Mouse (Mus musculus) limb, embryonic 15.5 days (tissue): ENCODE results near the gene Zfp512. TPM values are rescaled to one million over a fixed set of nuclear protein-coding genes. Genes with fewer than 3 reads are reported as not detected.
"Not testable (repeated sequence)": the region's sequence is repeated elsewhere in the genome, so short reads cannot be mapped to it uniquely, and the experiment has no call there.

Source experiments
- ATAC-seq: fragments of 200-750 bp; cut with Nextera tagmentation; 2 replicates; pipeline ENCODE4 v1.8.0; 2017; ENCODE audit warnings: low read depth, moderate TSS enrichment; ENCODE audit not compliant: insufficient number of reproducible peaks, low FRiP score, low TSS enrichment
- H3K27ac ChIP-seq: fragments of 300-500 bp; sonication (generic); 2 replicates; pipeline ENCODE4 v1.5.1; 2015; ENCODE audit warnings: moderate library complexity, mild to moderate bottlenecking, inconsistent platforms
- H3K27me3 ChIP-seq: fragments of 300-500 bp; sonication (generic); 2 replicates; pipeline ENCODE4 v1.6.1; 2015; ENCODE audit warnings: inconsistent platforms
- H3K36me3 ChIP-seq: fragments of 300-500 bp; sonication (generic); 2 replicates; pipeline ENCODE4 v1.6.1; 2015; ENCODE audit warnings: inconsistent platforms
- H3K4me1 ChIP-seq: fragments of 300-500 bp; sonication (generic); 2 replicates; pipeline ENCODE4 v1.6.1; 2015; ENCODE audit warnings: inconsistent platforms
- H3K4me2 ChIP-seq: fragments of 300-500 bp; sonication (generic); 2 replicates; pipeline ENCODE4 v1.6.1; 2015; ENCODE audit warnings: mild to moderate bottlenecking, inconsistent platforms
- H3K4me3 ChIP-seq: fragments of 300-500 bp; sonication (generic); 2 replicates; pipeline ENCODE4 v1.5.1; 2015; ENCODE audit warnings: mild to moderate bottlenecking, inconsistent platforms
- H3K9ac ChIP-seq: fragments of 300-500 bp; sonication (generic); 2 replicates; pipeline ENCODE4 v1.6.1; 2015; ENCODE audit warnings: inconsistent platforms
- H3K9me3 ChIP-seq: fragments of 300-500 bp; sonication (generic); 2 replicates; pipeline ENCODE4 v1.6.1; 2016; ENCODE audit warnings: inconsistent platforms
- WGBS: fragments of 180-500 bp; shearing (Covaris S2); methylation state at CpG from one replicate; pipeline ENCODE4 v1.1.7; 2015; 5-methylcytosine and 5-hydroxymethylcytosine counted together
- polyA plus RNA-seq: library from polyadenylated mRNA; unstranded; fragments of >200 nt; fragmentation: Nextera tagmentation; extraction: Ambion mirVana; gene quantifications from 2 replicates; pipeline ENCODE4 v1.2.1, GENCODE M21; 2015

Gene Zfp512
- 46.6 and 49.1 TPM in 2 replicates for polyA plus RNA-seq

DNA sequence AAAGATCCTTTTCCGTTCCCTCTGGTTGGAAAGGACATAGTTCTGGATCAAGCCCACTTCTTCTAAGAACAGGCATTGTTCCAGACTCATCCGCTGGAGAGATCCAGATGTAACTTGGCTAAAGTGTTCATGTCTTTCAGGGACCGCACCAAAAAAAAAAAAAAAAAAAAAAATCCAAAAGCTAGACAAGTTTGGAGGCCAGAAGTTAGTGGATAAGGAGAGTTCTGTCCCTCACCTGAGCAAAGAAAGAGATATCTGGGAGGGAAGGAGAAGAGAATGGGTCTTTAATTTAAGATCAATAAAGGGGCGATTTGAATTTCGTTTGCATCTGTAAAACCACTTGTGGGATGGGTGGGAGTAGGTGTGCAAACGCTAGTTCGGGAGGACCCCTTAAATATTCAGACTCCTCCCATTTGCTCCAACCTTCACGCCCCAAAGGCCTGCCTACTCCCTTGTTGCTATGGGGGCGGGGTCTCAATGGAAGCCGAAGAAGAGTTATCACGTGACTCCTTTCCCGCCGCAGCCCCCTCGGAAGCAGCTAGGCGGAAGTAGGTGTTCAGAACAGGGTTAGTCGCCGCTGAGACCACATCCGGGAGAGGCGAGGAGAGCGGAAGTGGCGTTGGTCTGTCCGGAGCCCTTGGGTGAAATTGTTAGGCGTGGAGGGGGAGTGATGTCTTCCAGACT is at the start of gene Zfp512:
TSS of gene Zfp512 (plus strand) at position 554 of the 684 bp plus-strand sequence.
- peak; percentile 97 for ATAC-seq
- 5% methylated on average over 23 of the region's 23 CpGs for WGBS
- Histone ChIP-seq H3K9me3 (no peaks in the 10 kb centered on the region), H3K4me2 (peak within 1 kb of the TSS; percentile 68), H3K4me1 (peaks cover 11% of the 10 kb centered on the region), H3K27me3 (no peaks in the 10 kb centered on the region), H3K4me3 (peak within 1 kb of the TSS; percentile 54), H3K27ac (peak within 1 kb of the TSS; percentile 77), H3K9ac (peak within 1 kb of the TSS; percentile 34), H3K36me3 (no peaks in the 10 kb centered on the region)

DNA sequence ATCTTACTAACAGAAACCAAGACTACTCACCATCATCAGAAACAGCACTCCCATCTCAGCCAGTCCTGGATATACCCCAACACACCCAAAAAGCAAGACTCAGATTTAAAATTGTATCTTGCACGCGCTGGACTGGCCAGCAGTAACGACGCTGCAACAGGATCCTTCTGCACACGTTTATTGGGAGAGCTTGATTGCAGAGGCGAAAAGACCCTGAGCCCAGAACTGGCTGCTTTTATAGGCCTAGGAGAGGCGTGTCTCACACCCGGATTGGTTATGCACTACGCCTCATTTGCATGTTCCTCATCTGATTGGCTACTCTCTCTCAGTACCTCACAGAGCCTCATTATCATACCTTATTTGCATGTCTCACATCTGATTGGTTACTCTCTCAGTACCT is 17.5 kb upstream of the Zfp512 start:
- not testable (repeated sequence) for H3K9ac ChIP-seq, H3K4me1 ChIP-seq, H3K4me3 ChIP-seq, ATAC-seq, H3K27me3 ChIP-seq, H3K4me2 ChIP-seq, H3K36me3 ChIP-seq, H3K9me3 ChIP-seq, H3K27ac ChIP-seq
- WGBS, result 86% methylated on average over 9 of the region's 9 CpGs

DNA sequence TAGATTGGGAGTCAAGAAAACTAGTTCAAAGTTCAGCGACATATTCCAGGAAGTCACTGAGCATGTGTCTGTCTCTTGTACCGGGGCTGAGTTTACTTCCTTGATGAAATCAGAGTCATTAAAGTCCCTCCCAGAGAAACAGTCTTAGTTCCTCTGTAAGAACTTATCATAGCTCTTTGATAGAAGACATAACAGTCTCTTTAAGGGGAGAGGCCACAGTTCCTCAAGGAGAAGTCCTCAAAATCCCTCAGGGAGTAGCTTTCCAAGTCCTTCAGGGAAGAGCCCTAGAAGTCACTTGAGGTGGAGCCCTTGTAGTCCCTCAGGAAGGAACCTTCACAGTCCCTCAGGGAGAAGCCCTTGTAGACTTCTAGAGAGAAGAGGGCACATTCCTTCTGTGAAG is 895 bp upstream of the Zfp512 start:
- 78% methylated on average over 2 of the region's 2 CpGs for WGBS
- Histone ChIP-seq H3K36me3 (no peaks in the 10 kb centered on the region), H3K27ac (0 out of 2 replicates have a peak overlapping the region, but pooled peaks have one; percentile 77), H3K9me3 (no peaks in the 10 kb centered on the region), H3K4me2 (no peak overlapping the region), H3K27me3 (no peaks in the 10 kb centered on the region), H3K4me1 (peaks cover 11% of the 10 kb centered on the region), H3K4me3 (no peak overlapping the region), H3K9ac (no peak overlapping the region)
- ATAC-seq, result no peak

DNA sequence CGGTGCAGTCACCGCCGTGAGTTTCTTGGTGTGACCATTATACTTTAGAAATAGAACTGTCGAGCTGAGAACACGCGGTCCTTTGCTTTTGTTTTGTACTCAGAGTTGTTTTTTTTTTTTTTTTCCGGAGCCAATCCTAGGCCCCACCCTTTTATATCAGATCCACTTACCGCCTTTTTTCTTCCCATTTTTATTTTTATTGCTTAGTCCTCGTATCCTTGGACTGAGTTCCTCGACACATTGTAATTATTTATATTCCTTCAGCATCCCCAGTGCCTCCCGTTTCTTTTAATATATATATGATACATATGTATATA is 289 bp downstream of the Zfp512 start:
- peak overlapping the region; percentile 77 for H3K27ac ChIP-seq
- peaks cover 11% of the 10 kb centered on the region for H3K4me1 ChIP-seq
- H3K9ac ChIP-seq, result peak overlapping the region; percentile 34; the same call in 1 of the 2 replicates
- H3K9me3 ChIP-seq, result no peaks in the 10 kb centered on the region
- H3K36me3 ChIP-seq, result no peaks in the 10 kb centered on the region
- H3K4me3 ChIP-seq, result peak overlapping the region; percentile 54
- WGBS, result 0% methylated on average over 11 of the region's 11 CpGs
- ATAC-seq, result no peak; the same call in 1 of the 2 replicates
- H3K4me2 ChIP-seq, result peak overlapping the region; percentile 68
- no peaks in the 10 kb centered on the region for H3K27me3 ChIP-seq

DNA sequence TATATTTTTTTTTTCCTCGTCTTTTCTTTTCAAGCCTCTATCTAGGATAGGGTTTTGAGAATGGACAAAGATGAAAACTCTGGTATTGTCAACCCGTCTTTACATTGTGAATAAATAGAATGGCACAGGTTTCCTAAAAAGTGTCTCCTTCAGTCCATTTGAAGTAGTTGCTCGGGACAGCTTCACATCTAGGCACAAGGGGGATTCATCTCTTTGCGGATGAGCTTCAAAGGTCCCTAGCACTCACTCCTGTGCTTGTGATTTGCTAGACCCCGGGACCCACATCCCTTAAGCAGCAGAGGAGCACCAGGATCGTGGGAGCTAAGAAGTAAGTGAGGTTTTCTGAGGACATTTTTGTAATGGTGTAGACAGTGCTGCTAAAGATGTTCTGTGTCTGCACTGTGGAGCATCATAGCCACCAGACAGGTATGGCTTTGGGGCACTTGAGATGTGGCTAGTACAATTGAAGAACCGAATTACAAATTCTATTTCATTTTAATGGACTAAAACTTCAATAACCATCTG is 717 bp downstream of the Zfp512 start:
- peaks cover 11% of the 10 kb centered on the region for H3K4me1 ChIP-seq
- H3K9ac ChIP-seq, result peak overlapping the region; percentile 34
- peak overlapping the region; percentile 68 for H3K4me2 ChIP-seq
- H3K27ac ChIP-seq, result no peak overlapping the region
- no peaks in the 10 kb centered on the region for H3K36me3 ChIP-seq
- H3K9me3 ChIP-seq, result no peaks in the 10 kb centered on the region
- H3K27me3 ChIP-seq, result no peaks in the 10 kb centered on the region
- WGBS, result 11% methylated on average over 7 of the region's 7 CpGs
- ATAC-seq, result no peak
- H3K4me3 ChIP-seq, result peak overlapping the region; percentile 54

DNA sequence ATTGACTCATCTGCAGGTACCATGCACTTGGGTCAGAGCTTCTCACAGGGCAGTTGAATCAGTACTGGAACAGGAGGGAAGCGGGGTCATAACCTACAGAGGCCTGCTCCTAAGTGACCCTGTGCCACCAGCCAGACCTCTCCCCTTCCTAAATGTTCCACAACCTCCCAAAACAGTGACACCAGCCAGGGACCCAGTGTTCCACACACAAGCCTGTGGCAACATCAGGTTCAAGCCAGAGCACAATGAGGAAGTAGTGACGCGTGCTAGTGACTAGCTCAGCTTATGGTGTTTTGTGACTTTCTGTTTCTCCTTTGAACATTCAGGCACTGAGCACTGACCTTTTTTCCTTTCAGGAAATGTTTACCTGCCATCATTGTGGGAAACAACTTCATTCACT is 15.6 kb downstream of the Zfp512 start:
- H3K9me3 ChIP-seq, result no peaks in the 10 kb centered on the region
- no peak overlapping the region for H3K4me3 ChIP-seq
- H3K9ac ChIP-seq, result no peak overlapping the region
- H3K4me1 ChIP-seq, result no peaks in the 10 kb centered on the region
- peaks cover 69% of the 10 kb centered on the region for H3K36me3 ChIP-seq
- H3K27ac ChIP-seq, result no peak overlapping the region
- 90% methylated on average over 3 of the region's 3 CpGs for WGBS
- no peaks in the 10 kb centered on the region for H3K27me3 ChIP-seq
- no peak overlapping the region for H3K4me2 ChIP-seq
- ATAC-seq, result no peak

DNA sequence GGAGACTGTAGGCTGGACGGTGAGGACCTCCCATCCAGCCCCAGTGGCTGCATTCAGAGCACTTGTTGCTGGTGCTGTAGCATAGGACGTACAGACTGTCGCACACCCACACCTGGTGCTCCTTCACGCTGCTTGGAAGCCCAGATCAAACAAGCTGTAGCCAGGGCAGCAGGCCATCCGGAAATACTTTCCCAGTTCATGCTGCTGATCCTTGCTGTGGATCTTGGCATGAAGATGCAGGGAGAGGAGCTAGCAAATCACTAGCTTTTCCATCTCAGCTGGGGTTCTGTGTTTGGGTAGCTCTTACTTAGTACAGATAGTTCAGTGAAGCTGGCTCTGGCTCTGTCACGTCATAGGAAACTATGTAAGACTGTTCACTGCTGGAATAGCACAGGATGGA is 17.5 kb downstream of the Zfp512 start:
- no peak overlapping the region for H3K4me2 ChIP-seq

DNA sequence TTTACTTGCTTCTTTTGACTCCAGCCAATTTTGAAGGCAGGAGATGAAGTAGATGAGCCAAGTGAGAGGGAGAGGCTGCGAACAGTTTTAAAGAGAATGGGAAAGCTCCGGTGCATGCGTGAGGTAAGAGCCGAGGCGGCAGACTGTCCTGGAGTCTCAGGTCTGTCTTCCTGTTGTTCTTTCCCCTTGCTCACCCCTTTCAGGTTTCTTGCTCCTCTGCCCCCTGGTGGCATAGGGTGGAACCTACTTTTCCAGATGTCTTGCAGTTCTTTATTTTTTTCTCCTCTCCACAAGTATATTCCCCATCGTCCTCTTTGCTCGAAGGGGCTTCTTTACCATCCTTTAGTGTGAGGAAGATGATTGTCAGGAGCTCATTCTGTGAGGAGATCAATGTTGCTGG is 18.1 kb downstream of the Zfp512 start:
- H3K36me3 ChIP-seq, result peaks cover 88% of the 10 kb centered on the region
- no peaks in the 10 kb centered on the region for H3K27me3 ChIP-seq
- H3K9me3 ChIP-seq, result no peaks in the 10 kb centered on the region
- no peak for ATAC-seq
- H3K4me3 ChIP-seq, result no peak overlapping the region
- H3K27ac ChIP-seq, result no peak overlapping the region
- H3K9ac ChIP-seq, result no peak overlapping the region
- H3K4me2 ChIP-seq, result no peak overlapping the region
- no peaks in the 10 kb centered on the region for H3K4me1 ChIP-seq
- 70% methylated on average over 7 of the region's 7 CpGs for WGBS

More for the DNA sequence above, 17.5 kb downstream of the Zfp512 start:
- Histone ChIP-seq H3K27ac (no peak overlapping the region), H3K4me1 (no peaks in the 10 kb centered on the region), H3K27me3 (no peaks in the 10 kb centered on the region), H3K9me3 (no peaks in the 10 kb centered on the region), H3K36me3 (peaks cover 87% of the 10 kb centered on the region), H3K9ac (no peak overlapping the region), H3K4me3 (no peak overlapping the region)
- WGBS, result 91% methylated on average over 6 of the region's 6 CpGs
- ATAC-seq, result no peak

DNA sequence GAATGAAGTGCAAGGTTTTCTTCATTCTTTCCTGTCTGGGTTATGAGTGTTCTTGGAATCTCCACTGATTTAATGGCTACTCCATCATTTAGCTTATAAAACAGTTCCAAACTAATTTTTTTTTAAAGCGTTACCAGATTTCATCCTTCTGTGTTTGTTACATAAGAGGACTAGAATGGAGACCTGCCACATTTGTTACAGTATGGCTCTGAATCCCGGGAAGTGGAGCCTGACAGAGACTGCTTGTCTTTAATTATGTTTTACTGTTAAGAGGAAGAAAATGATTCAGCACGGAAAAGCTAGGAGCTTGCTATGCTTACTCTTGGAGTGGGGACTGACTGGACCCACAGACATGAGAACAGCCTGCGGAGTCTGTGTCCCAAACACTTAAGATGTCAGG is 28.3 kb downstream of the Zfp512 start:
- no peak overlapping the region for H3K9ac ChIP-seq
- H3K27ac ChIP-seq, result no peak overlapping the region
- ATAC-seq, result no peak
- H3K4me1 ChIP-seq, result no peaks in the 10 kb centered on the region
- H3K27me3 ChIP-seq, result no peaks in the 10 kb centered on the region
- no peak overlapping the region for H3K4me2 ChIP-seq
- WGBS, result 95% methylated on average over 4 of the region's 4 CpGs
- no peak overlapping the region for H3K4me3 ChIP-seq
- peaks cover 70% of the 10 kb centered on the region for H3K36me3 ChIP-seq
- no peaks in the 10 kb centered on the region for H3K9me3 ChIP-seq

DNA sequence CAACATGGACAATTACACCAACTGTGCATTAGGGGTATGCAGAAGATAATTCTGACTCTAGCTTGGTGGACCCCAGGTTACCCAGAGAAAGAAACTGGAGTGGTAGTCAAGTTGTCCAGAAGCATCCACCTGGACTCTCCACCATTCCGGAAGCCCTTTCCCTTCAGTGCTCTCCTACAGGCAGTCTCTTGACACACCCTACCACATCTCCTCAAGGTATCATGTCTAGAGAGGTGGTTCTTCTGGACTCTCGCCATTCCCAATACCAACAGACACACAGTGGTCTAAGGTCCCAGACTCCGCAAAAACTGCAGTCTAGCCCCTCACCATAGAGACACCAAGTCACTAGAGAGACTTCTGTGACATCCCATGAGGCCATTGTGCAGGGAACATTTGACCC is 33.2 kb downstream of the Zfp512 start, which contains the start of gene 4930548H24Rik:
TSS of gene 4930548H24Rik (plus strand) at position 301 of the 400 bp plus-strand sequence.
- no peak for ATAC-seq
- Histone ChIP-seq H3K36me3 (peaks cover 27% of the 10 kb centered on the region), H3K27me3 (no peaks in the 10 kb centered on the region), H3K4me2 (no peak within 1 kb of the TSS), H3K9ac (no peak within 1 kb of the TSS), H3K27ac (no peak within 1 kb of the TSS), H3K4me3 (no peak within 1 kb of the TSS), H3K9me3 (no peaks in the 10 kb centered on the region), H3K4me1 (no peaks in the 10 kb centered on the region)
- 93% methylated on average over 3 of the region's 3 CpGs for WGBS

DNA sequence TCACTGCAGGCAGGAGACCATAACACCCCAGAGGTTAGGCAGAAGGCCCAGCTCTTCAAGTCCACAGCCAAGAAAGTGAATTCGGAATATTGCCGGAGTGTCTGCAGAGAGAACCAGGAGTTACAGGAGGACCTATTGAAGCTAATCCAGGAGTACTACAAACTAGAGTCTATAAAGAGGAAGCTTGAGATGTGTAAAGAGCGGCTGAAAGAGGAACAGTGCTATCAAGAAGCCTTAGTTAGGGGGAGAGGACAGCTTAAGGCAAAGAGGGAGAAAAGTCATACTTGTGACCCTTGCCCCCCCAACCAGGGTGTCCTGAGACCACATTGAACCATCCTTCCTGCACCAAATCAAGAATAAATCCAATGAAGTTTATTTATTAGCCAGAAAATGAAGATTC is 35.7 kb downstream of the Zfp512 start:
- no peaks in the 10 kb centered on the region for H3K4me1 ChIP-seq
- no peak overlapping the region for H3K4me3 ChIP-seq
- no peak overlapping the region for H3K9ac ChIP-seq
- no peaks in the 10 kb centered on the region for H3K27me3 ChIP-seq
- H3K27ac ChIP-seq, result no peak overlapping the region
- no peak overlapping the region for H3K4me2 ChIP-seq
- no peak for ATAC-seq
- WGBS, result 90% methylated on average over 3 of the region's 3 CpGs
- peaks cover 4% of the 10 kb centered on the region; the same call in 1 of the 2 replicates for H3K36me3 ChIP-seq
- H3K9me3 ChIP-seq, result no peaks in the 10 kb centered on the region

DNA sequence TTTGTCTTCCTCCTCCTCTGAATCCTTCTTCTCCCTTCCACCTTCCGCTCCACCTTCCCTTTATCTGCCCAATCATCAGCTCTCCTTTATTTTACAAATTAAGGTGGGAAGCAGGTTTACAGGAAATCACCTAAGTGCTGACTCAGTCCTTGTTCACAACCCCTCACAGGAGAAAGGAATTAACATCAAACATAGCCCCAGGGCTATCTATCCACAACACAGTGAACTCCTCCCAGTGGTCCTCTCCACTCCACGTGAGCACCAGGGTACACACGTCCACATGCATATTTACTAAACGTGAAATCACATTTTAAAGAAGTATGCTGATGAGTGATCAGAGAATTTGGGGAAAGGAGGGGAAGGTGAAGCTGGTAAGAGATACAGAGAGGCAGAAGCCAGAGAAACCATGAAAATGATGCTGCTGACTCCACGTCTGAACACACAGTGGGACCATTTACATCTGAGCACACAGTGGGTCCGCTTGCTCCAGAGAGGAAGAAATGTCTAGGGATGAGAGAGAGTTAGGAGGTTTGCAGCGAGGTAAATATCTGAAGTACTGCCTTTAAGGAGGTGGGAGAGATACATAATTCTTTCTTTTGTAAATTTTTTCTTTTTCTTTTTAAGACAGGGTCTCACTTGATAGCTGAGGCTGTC is 37.0 kb downstream of the Zfp512 start:
- WGBS, result 59% methylated on average over 7 of the region's 7 CpGs
- H3K4me2 ChIP-seq, result no peak overlapping the region
- H3K27ac ChIP-seq, result no peak overlapping the region
- peaks cover 4% of the 10 kb centered on the region; the same call in 1 of the 2 replicates for H3K36me3 ChIP-seq
- H3K9ac ChIP-seq, result no peak overlapping the region
- no peak for ATAC-seq
- no peak overlapping the region for H3K4me3 ChIP-seq
- no peaks in the 10 kb centered on the region for H3K4me1 ChIP-seq
- H3K9me3 ChIP-seq, result no peaks in the 10 kb centered on the region
- no peaks in the 10 kb centered on the region for H3K27me3 ChIP-seq
